Mouse (Mus musculus) MEL (cell line): ENCODE measurements at regions not wholly inside any gene's neighbourhood (a gene's known extent, or its start where the extent isn't known, plus 50 kb on each side); places are given as distances from the start of the nearest gene placed in this dataset.

ENCODE experiments used
- DNase-seq: peaks from one replicate; pipeline ENCODE4 v3.0.0; 2011; ENCODE audit warnings: low read depth, low spot score
- H3K27ac ChIP-seq: 2 replicates; pipeline ENCODE4 v1.5.1; 2012; ENCODE audit warnings: low read depth, mild to moderate bottlenecking, control low read depth, low read length, moderate library complexity; ENCODE audit not compliant: control insufficient read depth
- H3K27me3 ChIP-seq, 2 experiments: fragments of 150-350 bp in 1 of 2; sonication (generic) in 1 of 2; 2 replicates each; pipeline ENCODE4 v1.6.1; 2012; ENCODE audit warnings: low read length in 2 of 2, mild to moderate bottlenecking in 2 of 2, improper control_type of control experiment in 1 of 2, moderate library complexity in 1 of 2; ENCODE audit not compliant: insufficient read depth in 2 of 2, control insufficient read depth in 1 of 2
- H3K36me3 ChIP-seq, 2 experiments: 2 replicates each; pipeline ENCODE4 v1.6.1; 2012 to 2014; ENCODE audit warnings: low read length in 2 of 2, improper control_type of control experiment in 1 of 2, inconsistent platforms in 1 of 2, mild to moderate bottlenecking in 1 of 2; ENCODE audit not compliant: insufficient read depth in 2 of 2, control insufficient read depth in 1 of 2
- H3K4me1 ChIP-seq, 2 experiments: fragments of 150-350 bp in 1 of 2; sonication (generic) in 1 of 2; 2 replicates each; pipeline ENCODE4 v1.6.1; 2012; ENCODE audit warnings: low read length in 2 of 2, improper control_type of control experiment in 1 of 2, mild to moderate bottlenecking in 1 of 2; ENCODE audit not compliant: insufficient read depth in 2 of 2, control insufficient read depth in 1 of 2
- H3K4me3 ChIP-seq, 2 experiments: fragments of 150-350 bp in 1 of 2; sonication (generic) in 1 of 2; 2 replicates each; pipeline ENCODE4 v1.5.1; 2012; ENCODE audit warnings: low read depth in 2 of 2, low read length in 2 of 2, mild to moderate bottlenecking in 2 of 2, moderate library complexity in 2 of 2, control low read depth in 1 of 2, improper control_type of control experiment in 1 of 2; ENCODE audit not compliant: control insufficient read depth in 1 of 2, insufficient read depth in 1 of 2
- H3K79me2 ChIP-seq: 2 replicates; pipeline ENCODE4 v1.6.1; 2012; ENCODE audit warnings: mild to moderate bottlenecking, low read length, moderate library complexity; ENCODE audit not compliant: control insufficient read depth, poor library complexity, insufficient read depth
- H3K9ac ChIP-seq: 2 replicates; pipeline ENCODE4 v1.6.1; 2012; ENCODE audit warnings: low read depth, mild to moderate bottlenecking, control low read depth, low read length, moderate library complexity; ENCODE audit not compliant: control insufficient read depth, poor library complexity, severe bottlenecking
- H3K9me3 ChIP-seq: fragments of 150-350 bp; sonication (generic); replicated peaks from 2 replicates; pipeline ENCODE4 v1.6.1; 2012; ENCODE audit warnings: mild to moderate bottlenecking, low read length, improper control_type of control experiment, moderate library complexity; ENCODE audit not compliant: insufficient read depth
- CHD1 ChIP-seq: IDR thresholded peaks from 2 replicates; pipeline ENCODE4 v1.6.1; 2012; ENCODE audit warnings: low read depth, mild to moderate bottlenecking, inconsistent platforms, low read length, improper control_type of control experiment
- CHD2 ChIP-seq: IDR thresholded peaks from 2 replicates; pipeline ENCODE4 v1.6.1; 2011; ENCODE audit warnings: low read length, improper control_type of control experiment
- CTCF ChIP-seq, 3 experiments: IDR thresholded peaks in 2 of 3; conservative IDR thresholded peaks in 1 of 3; 2 replicates each; pipeline ENCODE4 v1.5.1; 2011 to 2012; ENCODE audit warnings: low read length in 3 of 3, low read depth in 2 of 3, mild to moderate bottlenecking in 2 of 3, improper control_type of control experiment in 1 of 3, inconsistent platforms in 1 of 3, mixed read lengths in 1 of 3, moderate library complexity in 1 of 3; ENCODE audit not compliant: control insufficient read depth in 1 of 3, insufficient read depth in 1 of 3, poor library complexity in 1 of 3, severe bottlenecking in 1 of 3
- ELF1 ChIP-seq: IDR thresholded peaks from 2 replicates; pipeline ENCODE4 v1.6.1; 2014; ENCODE audit warnings: low read depth, mild to moderate bottlenecking, inconsistent platforms, low read length, improper control_type of control experiment, moderate library complexity
- EP300 ChIP-seq, 2 experiments: IDR thresholded peaks; 2 replicates each; pipeline ENCODE4 v1.6.1; 2011; ENCODE audit warnings: improper control_type of control experiment in 2 of 2, low read length in 2 of 2, low read depth in 1 of 2, mild to moderate bottlenecking in 1 of 2
- ETS1 ChIP-seq: IDR thresholded peaks from 2 replicates; pipeline ENCODE4 v1.6.1; 2012; ENCODE audit warnings: low read depth, mild to moderate bottlenecking, inconsistent platforms, low read length, improper control_type of control experiment, moderate library complexity
- GABPA ChIP-seq: IDR thresholded peaks from 2 replicates; pipeline ENCODE4 v1.6.1; 2012; ENCODE audit warnings: low read depth, mild to moderate bottlenecking, inconsistent platforms, low read length, improper control_type of control experiment, moderate library complexity
- HCFC1 ChIP-seq: IDR thresholded peaks from 2 replicates; pipeline ENCODE4 v1.6.1; 2012; ENCODE audit warnings: low read depth, mild to moderate bottlenecking, inconsistent platforms, low read length, improper control_type of control experiment, moderate library complexity
- JUND ChIP-seq: IDR thresholded peaks from 2 replicates; pipeline ENCODE4 v1.6.1; 2011; ENCODE audit warnings: low read depth, mild to moderate bottlenecking, improper control_type of control experiment, low read length
- MAX ChIP-seq: IDR thresholded peaks from 2 replicates; pipeline ENCODE4 v1.6.1; 2011; ENCODE audit warnings: low read length, improper control_type of control experiment
- MAZ ChIP-seq: IDR thresholded peaks from 2 replicates; pipeline ENCODE4 v1.6.1; 2012; ENCODE audit warnings: low read depth, mild to moderate bottlenecking, inconsistent platforms, low read length, improper control_type of control experiment
- MXI1 ChIP-seq: IDR thresholded peaks from 2 replicates; pipeline ENCODE4 v1.6.1; 2011; ENCODE audit warnings: mild to moderate bottlenecking, low read depth, low read length, improper control_type of control experiment
- MYB ChIP-seq: IDR thresholded peaks from 2 replicates; pipeline ENCODE4 v1.6.1; 2011; ENCODE audit warnings: mild to moderate bottlenecking, low read depth, low read length, improper control_type of control experiment
- MYC ChIP-seq: IDR thresholded peaks from 2 replicates; pipeline ENCODE4 v1.6.1; 2011; ENCODE audit warnings: low read depth, mild to moderate bottlenecking, low read length, improper control_type of control experiment, moderate library complexity
- NELFE ChIP-seq: IDR thresholded peaks from 2 replicates; pipeline ENCODE4 v1.6.1; 2011; ENCODE audit warnings: low read depth, low read length, improper control_type of control experiment
- NRF1 ChIP-seq: IDR thresholded peaks from 2 replicates; pipeline ENCODE4 v1.6.1; 2014; ENCODE audit warnings: low read depth, mild to moderate bottlenecking, inconsistent platforms, low read length, improper control_type of control experiment, moderate library complexity; ENCODE audit not compliant: poor library complexity, insufficient read depth, severe bottlenecking
- POLR2A ChIP-seq, 2 experiments: IDR thresholded peaks; 2 replicates each; pipeline ENCODE4 v1.6.1; 2011 to 2012; ENCODE audit warnings: low read length in 2 of 2, mild to moderate bottlenecking in 2 of 2, control low read depth in 1 of 2, improper control_type of control experiment in 1 of 2, low read depth in 1 of 2, moderate library complexity in 1 of 2; ENCODE audit not compliant: control insufficient read depth in 1 of 2, insufficient read depth in 1 of 2, poor library complexity in 1 of 2
- POLR2AphosphoS2 ChIP-seq: IDR thresholded peaks from 2 replicates; pipeline ENCODE4 v1.6.1; 2011; ENCODE audit warnings: low read length, improper control_type of control experiment
- POLR2AphosphoS5 ChIP-seq: IDR thresholded peaks from 2 replicates; pipeline ENCODE4 v1.6.1; 2012; ENCODE audit warnings: low read depth, borderline replicate concordance, mild to moderate bottlenecking, inconsistent platforms, low read length, moderate library complexity, mixed read lengths
- RCOR1 ChIP-seq: IDR thresholded peaks from 2 replicates; pipeline ENCODE4 v1.6.1; 2012; ENCODE audit warnings: low read depth, mild to moderate bottlenecking, inconsistent platforms, low read length, improper control_type of control experiment
- SMC3 ChIP-seq: IDR thresholded peaks from 2 replicates; pipeline ENCODE4 v1.6.1; 2011; ENCODE audit warnings: low read depth, low read length, improper control_type of control experiment
- TAL1 ChIP-seq: IDR thresholded peaks from 2 replicates; pipeline ENCODE4 v1.6.1; 2012; ENCODE audit warnings: mild to moderate bottlenecking, inconsistent platforms, low read length, moderate library complexity, mixed read lengths
- TBP ChIP-seq: IDR thresholded peaks from 2 replicates; pipeline ENCODE4 v1.8.0; 2011; ENCODE audit warnings: low read depth, low read length, improper control_type of control experiment
- TCF12 ChIP-seq: IDR thresholded peaks from 2 replicates; pipeline ENCODE4 v1.6.1; 2014; ENCODE audit warnings: low read depth, mild to moderate bottlenecking, inconsistent platforms, low read length, improper control_type of control experiment, moderate library complexity
- USF1 ChIP-seq: IDR thresholded peaks from 2 replicates; pipeline ENCODE4 v1.6.1; 2014; ENCODE audit warnings: low read depth, mild to moderate bottlenecking, inconsistent platforms, low read length, improper control_type of control experiment, moderate library complexity
- USF2 ChIP-seq, 2 experiments: IDR thresholded peaks; 2 replicates each; pipeline ENCODE4 v1.6.1; 2011 to 2012; ENCODE audit warnings: improper control_type of control experiment in 2 of 2, low read length in 2 of 2, borderline replicate concordance in 1 of 2, inconsistent platforms in 1 of 2, low read depth in 1 of 2, mild to moderate bottlenecking in 1 of 2; ENCODE audit not compliant: insufficient read depth in 1 of 2
- ZC3H11A ChIP-seq: IDR thresholded peaks from 2 replicates; pipeline ENCODE4 v1.6.1; 2012; ENCODE audit warnings: low read depth, mild to moderate bottlenecking, inconsistent platforms, low read length, improper control_type of control experiment
- ZKSCAN1 ChIP-seq: IDR thresholded peaks from 2 replicates; pipeline ENCODE4 v1.6.1; 2012; ENCODE audit warnings: low read depth, mild to moderate bottlenecking, inconsistent platforms, low read length, improper control_type of control experiment, moderate library complexity
- ZMIZ1 ChIP-seq: IDR thresholded peaks from 2 replicates; pipeline ENCODE4 v1.6.1; 2012; ENCODE audit warnings: low read depth, mild to moderate bottlenecking, inconsistent platforms, low read length, improper control_type of control experiment, moderate library complexity

GRCm38 (mm10) chr9:74348776-74349175, 238.6 kb downstream of the Wdr72 start:
- Histone ChIP-seq H3K36me3 (no peaks in the 10 kb centered on the region), H3K4me3 (no peak overlapping the region), H3K27ac (no peak overlapping the region), H3K4me1 (no peaks in the 10 kb centered on the region), H3K9ac (no peak overlapping the region), H3K9me3 (no peaks in the 10 kb centered on the region), H3K27me3 (no peaks in the 10 kb centered on the region), H3K79me2 (no peaks in the 10 kb centered on the region)
- no peak for DNase-seq
- TF ChIP-seq SMC3 (no peak), CHD1 (no peak), TAL1 (no peak), ETS1 (no peak), ZKSCAN1 (no peak), MXI1 (no peak), TBP (no peak), GABPA (no peak), ZC3H11A (no peak), NRF1 (no peak), CHD2 (no peak), USF2 (IDR thresholded peaks at IDR 0.05; ENCODE audit: borderline replicate concordance in 1 of 2, insufficient read depth in 1 of 2, low read depth in 1 of 2, low read length in 2 of 2) (no peak), CTCF (IDR thresholded peaks at IDR 0.05 in 2 of 3, conservative IDR thresholded peaks at IDR 0.05 in 1 of 3; ENCODE audit: control insufficient read depth in 1 of 3, insufficient read depth in 1 of 3, low read depth in 2 of 3, low read length in 3 of 3, poor library complexity in 1 of 3, severe bottlenecking in 1 of 3) (no peak)

- Histone ChIP-seq H3K27me3 (no peaks in the 10 kb centered on the region), H3K9ac (no peak overlapping the region), H3K9me3 (no peaks in the 10 kb centered on the region), H3K36me3 (no peaks in the 10 kb centered on the region), H3K4me3 (no peak overlapping the region), H3K79me2 (no peaks in the 10 kb centered on the region), H3K27ac (no peak overlapping the region), H3K4me1 (no peaks in the 10 kb centered on the region)
- TF ChIP-seq POLR2AphosphoS2: no peak
- TF ChIP-seq POLR2AphosphoS5: no peak
- no peak for TF ChIP-seq MAX
- TF ChIP-seq ELF1: no peak
- TF ChIP-seq MYB: no peak
- TF ChIP-seq MAZ: no peak
- no peak for TF ChIP-seq ZMIZ1
- no peak for TF ChIP-seq USF1
- no peak for TF ChIP-seq ZKSCAN1
- TF ChIP-seq TCF12: no peak
- no peak for TF ChIP-seq MYC
- TF ChIP-seq POLR2A (IDR thresholded peaks at IDR 0.05; ENCODE audit: control insufficient read depth in 1 of 2, insufficient read depth in 1 of 2, low read depth in 1 of 2, low read length in 2 of 2, poor library complexity in 1 of 2): no peak
- no peak for TF ChIP-seq ETS1
- no peak for TF ChIP-seq SMC3
- TF ChIP-seq HCFC1: no peak
- TF ChIP-seq EP300 (IDR thresholded peaks at IDR 0.05; ENCODE audit: low read depth in 1 of 2, low read length in 2 of 2): no peak
- TF ChIP-seq RCOR1: no peak
- TF ChIP-seq JUND: no peak
- no peak for TF ChIP-seq NELFE
- DNase-seq: no peak
These were observed 255.8 kb downstream of the Wdr72 start for GRCm38 (mm10) chr9:74365930-74366438.
